Mouse (Mus musculus) forebrain, embryonic 16.5 days (tissue): ENCODE data around the gene Garnl3. TPM values are rescaled to one million over a fixed set of nuclear protein-coding genes. Genes with fewer than 3 reads are reported as not detected.
A peak's percentile ranks its signal among the peaks of the same experiment; 100 is the strongest.

ENCODE experiments used
- ATAC-seq: fragments of 200-750 bp; cut with Nextera tagmentation; 2 replicates; pipeline ENCODE4 v1.8.0; 2017; ENCODE audit warnings: mild to moderate bottlenecking, moderate library complexity
- H3K27ac ChIP-seq: fragments of 300-500 bp; sonication (generic); 2 replicates; pipeline ENCODE4 v1.5.1; 2014; ENCODE audit warnings: low read length, control low read depth
- H3K27me3 ChIP-seq: fragments of 300-500 bp; sonication (generic); replicated peaks from 2 replicates; pipeline ENCODE4 v1.6.1; 2014; ENCODE audit warnings: low read length; ENCODE audit not compliant: control insufficient read depth, insufficient read depth
- H3K36me3 ChIP-seq: fragments of 300-500 bp; sonication (generic); 2 replicates; pipeline ENCODE4 v1.6.1; 2014; ENCODE audit not compliant: control insufficient read depth, insufficient read depth
- H3K4me1 ChIP-seq: fragments of 300-500 bp; sonication (generic); replicated peaks from 2 replicates; pipeline ENCODE4 v1.6.1; 2014; ENCODE audit warnings: low read length; ENCODE audit not compliant: control insufficient read depth, insufficient read depth
- H3K4me2 ChIP-seq: fragments of 300-500 bp; sonication (generic); 2 replicates; pipeline ENCODE4 v1.6.1; 2014; ENCODE audit warnings: mild to moderate bottlenecking, low read length, control low read depth
- H3K4me3 ChIP-seq: fragments of 300-500 bp; sonication (generic); replicated peaks from 2 replicates; pipeline ENCODE4 v1.5.1; 2014; ENCODE audit warnings: mild to moderate bottlenecking, low read length, control low read depth
- H3K9ac ChIP-seq: fragments of 300-500 bp; sonication (generic); replicated peaks from 2 replicates; pipeline ENCODE4 v1.6.1; 2014; ENCODE audit warnings: low read depth, low read length, control low read depth
- H3K9me3 ChIP-seq: fragments of 300-500 bp; sonication (generic); 2 replicates; pipeline ENCODE4 v1.6.1; 2016; ENCODE audit warnings: low read length; ENCODE audit not compliant: control insufficient read depth
- WGBS: fragments of 180-500 bp; shearing (Covaris S2); extraction: QIAGEN DNeasy Blood & Tissue Kit; methylation state at CpG from one replicate; pipeline ENCODE4 v1.1.7; 2014; 5-methylcytosine and 5-hydroxymethylcytosine counted together
- polyA plus RNA-seq: library from polyadenylated mRNA; unstranded; fragments of >200 nt; fragmentation: Nextera tagmentation; extraction: Ambion mirVana; gene quantifications from 2 replicates; pipeline ENCODE4 v1.2.1, GENCODE M21; 2015

The Garnl3 gene
- polyA plus RNA-seq, 1 experiment from 2014 or later = 34.5 TPM

DNA sequence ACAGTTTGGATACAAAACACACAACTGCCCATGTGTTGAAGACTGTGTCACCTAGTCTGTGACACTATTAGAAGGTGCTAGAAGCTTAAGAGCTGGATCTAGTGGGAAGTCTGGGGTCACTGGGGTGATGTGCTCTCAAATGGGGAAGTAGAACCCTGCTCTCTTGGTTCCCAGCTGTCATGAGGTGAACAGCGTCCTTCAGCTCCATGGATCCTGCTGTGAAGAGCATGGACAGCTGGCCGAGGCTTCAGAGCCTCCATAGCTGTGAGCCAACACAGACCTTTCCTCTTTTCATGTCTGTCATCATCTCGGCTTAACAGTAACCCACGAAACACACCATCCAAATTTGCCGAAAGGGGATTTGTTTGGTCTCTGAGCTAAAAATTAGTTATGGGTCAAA, 84.5 kb downstream of the Garnl3 start:
- ATAC-seq = no peak
- H3K27ac ChIP-seq = no peak overlapping the region

DNA sequence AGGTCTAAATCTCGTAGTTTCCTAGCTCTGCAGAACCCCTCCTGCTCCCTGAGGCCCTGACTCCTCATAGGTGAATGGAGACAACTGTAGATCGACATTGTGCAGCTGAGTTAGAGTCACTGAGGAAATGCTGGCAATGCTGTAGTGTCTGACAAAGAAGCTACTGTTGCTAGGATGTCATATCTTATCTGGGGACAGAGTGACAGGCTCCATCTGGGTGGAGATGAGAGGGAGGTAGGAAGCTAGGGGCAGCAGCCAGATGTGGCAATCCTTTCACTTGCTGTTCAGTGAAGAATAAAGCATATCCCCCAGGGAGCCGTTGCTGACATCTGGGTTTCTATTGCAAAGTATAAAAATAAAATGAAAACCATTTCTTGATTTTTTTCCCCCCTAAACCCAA, 85.6 kb downstream of the Garnl3 start:
- Histone ChIP-seq H3K4me1 (no peaks in the 10 kb centered on the region), H3K9ac (no peak overlapping the region), H3K36me3 (no peaks in the 10 kb centered on the region), H3K4me3 (no peak overlapping the region), H3K27ac (no peak overlapping the region), H3K9me3 (no peaks in the 10 kb centered on the region), H3K27me3 (no peaks in the 10 kb centered on the region), H3K4me2 (no peak overlapping the region)
- WGBS = 79% methylated on average over 3 of the region's 3 CpGs
- ATAC-seq = no peak

More for the DNA sequence above, 84.5 kb downstream of the Garnl3 start:
- no peaks in the 10 kb centered on the region for H3K9me3 ChIP-seq
- no peak overlapping the region for H3K9ac ChIP-seq
- no peaks in the 10 kb centered on the region for H3K27me3 ChIP-seq
- WGBS = 72% methylated on average over 5 of the region's 5 CpGs
- H3K4me1 ChIP-seq = no peaks in the 10 kb centered on the region
- H3K36me3 ChIP-seq = no peaks in the 10 kb centered on the region
- H3K4me2 ChIP-seq = no peak overlapping the region
- no peak overlapping the region for H3K4me3 ChIP-seq

DNA sequence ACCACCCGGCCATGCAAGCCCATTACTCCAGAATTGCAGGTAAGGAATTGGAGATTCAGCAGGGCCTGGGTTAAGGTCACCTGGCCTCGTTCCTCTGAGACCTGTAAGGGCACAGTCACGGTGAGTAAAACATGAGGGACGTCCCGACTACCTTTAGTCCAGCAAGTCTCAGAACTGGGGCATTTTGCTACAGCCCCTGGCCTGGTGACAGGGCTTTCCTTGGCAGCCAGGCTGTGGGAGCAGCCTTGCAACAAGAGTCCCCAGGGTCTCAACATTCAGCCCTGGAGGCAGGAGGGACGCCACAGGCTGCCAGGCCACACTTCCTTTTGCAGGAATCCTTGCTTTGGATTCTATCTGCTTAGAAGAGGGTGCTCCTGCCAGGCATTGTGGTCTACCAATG, 88.7 kb downstream of the Garnl3 start:
- no peak overlapping the region for H3K4me2 ChIP-seq
- no peak overlapping the region for H3K9ac ChIP-seq
- no peak overlapping the region for H3K4me3 ChIP-seq
- no peaks in the 10 kb centered on the region for H3K36me3 ChIP-seq
- WGBS = 77% methylated on average over 6 of the region's 6 CpGs
- ATAC-seq = no peak
- no peak overlapping the region for H3K27ac ChIP-seq
- H3K4me1 ChIP-seq = 0 out of 2 replicates have a peak, but pooled peaks cover 2% of the 10 kb centered on the region
- H3K9me3 ChIP-seq = no peaks in the 10 kb centered on the region
- no peaks in the 10 kb centered on the region for H3K27me3 ChIP-seq

GRCm38 (mm10) chr2:33041571-33041970, 89.9 kb downstream of the Garnl3 start:
- no peak for ATAC-seq
- Histone ChIP-seq H3K9me3 (no peaks in the 10 kb centered on the region), H3K9ac (no peak overlapping the region), H3K4me3 (no peak overlapping the region), H3K27ac (no peak overlapping the region), H3K36me3 (no peaks in the 10 kb centered on the region), H3K27me3 (no peaks in the 10 kb centered on the region), H3K4me1 (0 out of 2 replicates have a peak, but pooled peaks cover 5% of the 10 kb centered on the region), H3K4me2 (no peak overlapping the region)
- 81% methylated on average over 3 of the region's 3 CpGs for WGBS

GRCm38 (mm10) chr2:33037429-33037828, 94.0 kb downstream of the Garnl3 start:
- 25% methylated on average over 1 of the region's 1 CpGs for WGBS
- ATAC-seq = peak; percentile 63; the same call in 1 of the 2 replicates
- Histone ChIP-seq H3K4me1 (0 out of 2 replicates have a peak, but pooled peaks cover 5% of the 10 kb centered on the region), H3K9me3 (no peaks in the 10 kb centered on the region), H3K27ac (no peak overlapping the region), H3K4me3 (no peak overlapping the region), H3K9ac (no peak overlapping the region), H3K36me3 (no peaks in the 10 kb centered on the region), H3K27me3 (no peaks in the 10 kb centered on the region), H3K4me2 (no peak overlapping the region)

GRCm38 (mm10) chr2:33035297-33035696, 96.2 kb downstream of the Garnl3 start:
- H3K36me3 ChIP-seq = no peaks in the 10 kb centered on the region
- no peak overlapping the region for H3K9ac ChIP-seq
- H3K27me3 ChIP-seq = no peaks in the 10 kb centered on the region
- no peak overlapping the region for H3K27ac ChIP-seq
- no peak overlapping the region for H3K4me3 ChIP-seq
- no peak for ATAC-seq
- no peak overlapping the region for H3K4me2 ChIP-seq
- no peaks in the 10 kb centered on the region for H3K9me3 ChIP-seq
- H3K4me1 ChIP-seq = 0 out of 2 replicates have a peak, but pooled peaks cover 5% of the 10 kb centered on the region
- WGBS = 78% methylated on average over 1 of the region's 1 CpGs

- no peak for ATAC-seq
- 80% methylated on average over 7 of the region's 7 CpGs for WGBS
- Histone ChIP-seq H3K4me1 (0 out of 2 replicates have a peak, but pooled peaks cover 5% of the 10 kb centered on the region), H3K4me2 (no peak overlapping the region), H3K4me3 (no peak overlapping the region), H3K9ac (no peak overlapping the region), H3K9me3 (no peaks in the 10 kb centered on the region), H3K36me3 (no peaks in the 10 kb centered on the region), H3K27ac (no peak overlapping the region), H3K27me3 (no peaks in the 10 kb centered on the region)
Observed at GRCm38 (mm10) chr2:33033281-33033680, 98.2 kb downstream of the Garnl3 start.

DNA sequence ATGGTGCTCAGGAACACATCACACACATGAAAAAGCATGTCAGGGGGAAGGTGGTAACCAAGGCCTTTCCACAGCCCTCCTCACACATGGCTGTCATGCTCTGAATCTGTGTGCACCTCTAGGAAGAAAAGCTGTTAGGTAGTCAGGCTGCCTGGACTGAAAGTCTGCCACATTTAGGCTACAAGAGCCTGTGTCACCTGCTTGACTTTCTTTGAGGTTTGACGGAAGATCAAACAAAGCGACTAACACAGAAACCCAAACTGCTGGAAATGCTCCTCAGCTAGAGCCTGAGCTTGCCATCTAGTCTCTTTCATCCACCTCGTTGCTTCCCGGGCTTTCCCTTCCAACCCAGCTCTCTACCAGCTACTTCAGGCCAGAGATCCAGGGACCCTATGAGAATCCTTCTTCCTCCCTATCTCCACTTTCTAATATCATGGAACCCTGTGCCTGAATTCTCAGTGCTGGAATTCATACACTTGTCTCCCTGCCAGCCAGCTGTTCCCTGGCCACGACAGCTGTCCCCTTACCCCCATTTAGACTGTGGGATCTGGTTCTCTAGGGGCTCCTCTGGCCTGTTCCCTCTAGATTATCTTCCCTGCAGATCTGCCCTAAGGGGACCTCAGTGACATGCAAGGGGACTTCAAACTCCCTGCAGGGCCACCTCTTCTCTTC, 98.9 kb downstream of the Garnl3 start:
- 88% methylated on average over 5 of the region's 5 CpGs for WGBS
- Histone ChIP-seq H3K4me3 (no peak overlapping the region), H3K9ac (no peak overlapping the region), H3K27me3 (no peaks in the 10 kb centered on the region), H3K36me3 (no peaks in the 10 kb centered on the region), H3K27ac (no peak overlapping the region), H3K4me2 (no peak overlapping the region), H3K4me1 (0 out of 2 replicates have a peak, but pooled peaks cover 2% of the 10 kb centered on the region), H3K9me3 (no peaks in the 10 kb centered on the region)
- ATAC-seq = no peak

DNA sequence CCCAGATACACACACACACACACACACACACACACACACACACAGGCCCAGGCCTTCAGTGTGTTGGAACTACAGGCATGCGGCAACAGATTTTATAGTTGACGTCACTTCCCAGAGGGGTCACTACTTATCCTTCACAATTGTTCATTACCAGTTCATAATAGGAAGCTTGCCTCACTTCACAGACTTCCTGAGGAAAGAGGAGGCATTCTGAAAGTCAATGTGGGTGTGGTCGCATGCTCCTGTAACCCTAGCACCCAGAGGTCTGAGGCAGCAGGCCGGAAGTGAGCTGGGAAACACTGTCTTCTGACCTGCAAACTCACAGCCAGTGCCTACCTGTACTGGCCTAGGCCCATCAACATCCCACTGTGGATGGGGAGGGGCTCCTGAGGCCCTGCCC, 106.4 kb downstream of the Garnl3 start:
- no peaks in the 10 kb centered on the region for H3K4me1 ChIP-seq
- no peak for ATAC-seq
- H3K36me3 ChIP-seq = no peaks in the 10 kb centered on the region
- no peak overlapping the region for H3K4me2 ChIP-seq
- no peak overlapping the region for H3K9ac ChIP-seq
- H3K27ac ChIP-seq = no peak overlapping the region
- 86% methylated on average over 4 of the region's 4 CpGs for WGBS
- H3K9me3 ChIP-seq = no peaks in the 10 kb centered on the region
- no peaks in the 10 kb centered on the region for H3K27me3 ChIP-seq
- H3K4me3 ChIP-seq = no peak overlapping the region
